Mouse (Mus musculus): ENCODE measurements at regions not wholly inside any gene's neighbourhood (a gene's known extent, or its start where the extent isn't known, plus 50 kb on each side); places are given as distances from the start of the nearest gene placed in this dataset.

DNA sequence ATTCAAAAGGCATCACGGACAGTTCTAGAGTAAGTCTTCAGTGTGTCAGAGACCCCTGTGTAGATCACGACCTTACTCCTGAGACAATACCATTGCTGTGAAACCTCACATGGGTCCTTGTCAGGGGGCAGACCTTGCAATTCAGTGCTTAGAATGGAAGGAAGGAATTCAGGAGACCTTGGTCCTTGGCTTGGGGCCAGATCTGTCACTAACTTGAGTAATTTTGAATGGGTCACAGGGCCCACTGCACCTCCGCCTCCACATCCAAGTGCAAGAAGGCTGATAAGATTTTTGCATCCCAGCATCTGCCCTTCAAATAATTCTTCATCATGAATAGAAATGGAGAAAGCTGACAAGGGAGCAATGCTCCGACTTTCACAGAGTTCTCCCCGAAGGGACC is 202.6 kb downstream of the Wdr11 start:
- no peak overlapping the region for H3K9ac ChIP-seq
- no peaks in the 10 kb centered on the region for H3K9me3 ChIP-seq (replicated peaks)
- H3K4me3 ChIP-seq = no peak overlapping the region
- no peak for ATAC-seq
- no peak overlapping the region for H3K4me2 ChIP-seq
- H3K4me1 ChIP-seq = no peaks in the 10 kb centered on the region
- H3K27me3 ChIP-seq (replicated peaks) = no peaks in the 10 kb centered on the region
- H3K27ac ChIP-seq = no peak overlapping the region
- H3K36me3 ChIP-seq = no peaks in the 10 kb centered on the region
- 62% methylated on average over 5 of the region's 5 CpGs for WGBS (ENCODE audit: insufficient replicate concordance)

GRCm38 (mm10) chr7:129798525-129798924 is 206.9 kb downstream of the Wdr11 start:
- no peak overlapping the region for H3K27ac ChIP-seq
- no peak for ATAC-seq
- WGBS (ENCODE audit: insufficient replicate concordance) = 73% methylated on average over 5 of the region's 5 CpGs

DNA sequence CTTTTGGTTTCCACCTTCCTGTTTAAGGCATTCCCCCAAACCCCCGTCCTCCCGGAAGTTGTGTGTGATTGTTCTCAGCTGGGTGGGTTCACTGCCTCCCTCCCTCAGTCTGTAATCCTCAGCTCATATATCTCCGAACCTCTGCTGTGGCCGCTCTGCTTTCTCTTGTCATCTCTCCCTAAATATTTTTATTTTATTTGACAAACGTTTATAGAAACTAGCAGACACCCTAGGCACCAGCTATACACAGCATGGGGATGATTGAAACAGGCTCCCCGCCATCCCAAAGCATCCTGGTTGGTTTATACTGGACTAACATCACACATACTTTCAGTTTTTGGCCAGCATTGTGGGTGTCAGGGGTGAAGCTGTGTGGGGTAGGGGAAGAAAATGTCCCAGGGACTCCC is 208.8 kb downstream of the Wdr11 start:
- no peaks in the 10 kb centered on the region for H3K9me3 ChIP-seq (replicated peaks)
- no peak overlapping the region for H3K9ac ChIP-seq
- no peak for ATAC-seq
- H3K4me2 ChIP-seq = no peak overlapping the region
- 39% methylated on average over 6 of the region's 6 CpGs for WGBS (ENCODE audit: insufficient replicate concordance)
- no peak overlapping the region for H3K27ac ChIP-seq
- no peaks in the 10 kb centered on the region for H3K4me1 ChIP-seq
- no peaks in the 10 kb centered on the region; the same call in 1 of the 2 replicates for H3K27me3 ChIP-seq (replicated peaks)
- no peaks in the 10 kb centered on the region for H3K36me3 ChIP-seq
- no peak overlapping the region for H3K4me3 ChIP-seq

More at GRCm38 (mm10) chr7:129798525-129798924, 206.9 kb downstream of the Wdr11 start:
- Histone ChIP-seq H3K4me2 (no peak overlapping the region), H3K36me3 (no peaks in the 10 kb centered on the region), H3K9me3 (replicated peaks) (no peaks in the 10 kb centered on the region), H3K9ac (no peak overlapping the region), H3K4me3 (no peak overlapping the region), H3K4me1 (no peaks in the 10 kb centered on the region), H3K27me3 (replicated peaks) (no peaks in the 10 kb centered on the region)

GRCm38 (mm10) chr7:129801431-129801847 is 209.8 kb downstream of the Wdr11 start:
- Histone ChIP-seq H3K4me3 (no peak overlapping the region), H3K4me2 (no peak overlapping the region), H3K4me1 (no peaks in the 10 kb centered on the region), H3K9ac (no peak overlapping the region), H3K27me3 (replicated peaks) (no peaks in the 10 kb centered on the region; the same call in 1 of the 2 replicates), H3K36me3 (no peaks in the 10 kb centered on the region), H3K9me3 (replicated peaks) (no peaks in the 10 kb centered on the region), H3K27ac (no peak overlapping the region)
- ATAC-seq = no peak
- 68% methylated on average over 2 of the region's 2 CpGs for WGBS (ENCODE audit: insufficient replicate concordance)

DNA sequence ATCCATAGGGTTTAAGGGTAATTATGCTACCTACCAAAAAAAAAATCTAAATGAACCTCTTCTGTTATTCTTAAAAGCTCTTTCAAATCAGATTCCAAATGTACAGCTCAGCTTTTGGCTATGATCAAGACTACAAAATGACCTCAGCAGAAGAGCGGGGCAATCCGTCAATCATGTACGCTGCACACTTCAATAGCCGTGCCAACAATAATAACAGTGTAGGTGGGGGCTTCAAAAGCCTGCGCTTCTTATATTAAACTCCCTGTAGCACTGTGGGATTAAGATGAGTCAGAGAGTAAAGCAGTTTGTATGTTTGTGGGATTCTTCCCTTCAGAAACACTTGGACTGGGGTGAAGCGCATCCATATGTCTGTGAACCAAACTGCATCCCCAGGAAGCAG is 210.5 kb downstream of the Wdr11 start:
- WGBS (ENCODE audit: insufficient replicate concordance) = 84% methylated on average over 6 of the region's 6 CpGs
- Histone ChIP-seq H3K4me3 (no peak overlapping the region), H3K9me3 (replicated peaks) (no peaks in the 10 kb centered on the region), H3K4me2 (no peak overlapping the region), H3K27ac (no peak overlapping the region), H3K9ac (no peak overlapping the region), H3K27me3 (replicated peaks) (no peaks in the 10 kb centered on the region; the same call in 1 of the 2 replicates), H3K4me1 (no peaks in the 10 kb centered on the region), H3K36me3 (no peaks in the 10 kb centered on the region)
- no peak for ATAC-seq

GRCm38 (mm10) chr7:129805340-129805739 is 213.7 kb downstream of the Wdr11 start:
- Histone ChIP-seq H3K4me2 (no peak overlapping the region), H3K27me3 (replicated peaks) (no peaks in the 10 kb centered on the region; the same call in 1 of the 2 replicates), H3K9me3 (replicated peaks) (no peaks in the 10 kb centered on the region), H3K9ac (no peak overlapping the region), H3K4me3 (no peak overlapping the region), H3K27ac (no peak overlapping the region), H3K4me1 (no peaks in the 10 kb centered on the region), H3K36me3 (no peaks in the 10 kb centered on the region)
- ATAC-seq = no peak
- 59% methylated on average over 5 of the region's 5 CpGs for WGBS (ENCODE audit: insufficient replicate concordance)

- H3K4me2 ChIP-seq = no peak overlapping the region
- 55% methylated on average over 9 of the region's 9 CpGs for WGBS (ENCODE audit: insufficient replicate concordance)
- H3K4me1 ChIP-seq = no peaks in the 10 kb centered on the region
- H3K36me3 ChIP-seq = no peaks in the 10 kb centered on the region
- H3K27me3 ChIP-seq (replicated peaks) = no peaks in the 10 kb centered on the region
- no peak overlapping the region for H3K27ac ChIP-seq
- H3K9me3 ChIP-seq (replicated peaks) = no peaks in the 10 kb centered on the region
- H3K9ac ChIP-seq = no peak overlapping the region
- no peak for ATAC-seq
- no peak overlapping the region for H3K4me3 ChIP-seq
Observed at GRCm38 (mm10) chr7:129810141-129810540, 218.5 kb downstream of the Wdr11 start.

- Histone ChIP-seq H3K36me3 (no peaks in the 10 kb centered on the region), H3K4me1 (no peaks in the 10 kb centered on the region), H3K9me3 (replicated peaks) (no peaks in the 10 kb centered on the region), H3K4me2 (no peak overlapping the region), H3K27ac (no peak overlapping the region), H3K27me3 (replicated peaks) (no peaks in the 10 kb centered on the region), H3K4me3 (no peak overlapping the region), H3K9ac (no peak overlapping the region)
- no peak for ATAC-seq
- WGBS (ENCODE audit: insufficient replicate concordance) = 62% methylated on average over 4 of the region's 4 CpGs
Observed at GRCm38 (mm10) chr7:129810565-129810964, 218.9 kb downstream of the Wdr11 start.

- H3K27me3 ChIP-seq (replicated peaks) = no peaks in the 10 kb centered on the region
- no peak for ATAC-seq
- no peaks in the 10 kb centered on the region for H3K36me3 ChIP-seq
- H3K9ac ChIP-seq = no peak overlapping the region
- H3K27ac ChIP-seq = no peak overlapping the region
- WGBS (ENCODE audit: insufficient replicate concordance) = 62% methylated on average over 6 of the region's 6 CpGs
- no peak overlapping the region for H3K4me3 ChIP-seq
- no peaks in the 10 kb centered on the region for H3K4me1 ChIP-seq
- no peak overlapping the region for H3K4me2 ChIP-seq
- no peaks in the 10 kb centered on the region for H3K9me3 ChIP-seq (replicated peaks)
Observed at GRCm38 (mm10) chr7:129814149-129814860, 222.6 kb downstream of the Wdr11 start.

- WGBS (ENCODE audit: insufficient replicate concordance) = 65% methylated on average over 2 of the region's 2 CpGs
- H3K4me3 ChIP-seq = no peak overlapping the region
Observed at GRCm38 (mm10) chr7:129818833-129819232, 227.2 kb downstream of the Wdr11 start.

GRCm38 (mm10) chr7:129819651-129820050 is 228.0 kb downstream of the Wdr11 start:
- Histone ChIP-seq H3K27me3 (replicated peaks) (no peaks in the 10 kb centered on the region), H3K4me2 (no peak overlapping the region)
- WGBS (ENCODE audit: insufficient replicate concordance) = 61% methylated on average over 5 of the region's 5 CpGs

More at GRCm38 (mm10) chr7:129818833-129819232, 227.2 kb downstream of the Wdr11 start:
- H3K9me3 ChIP-seq (replicated peaks) = no peaks in the 10 kb centered on the region
- no peak overlapping the region for H3K9ac ChIP-seq
- H3K27me3 ChIP-seq (replicated peaks) = no peaks in the 10 kb centered on the region
- no peaks in the 10 kb centered on the region for H3K36me3 ChIP-seq
- H3K4me1 ChIP-seq = no peaks in the 10 kb centered on the region
- no peak overlapping the region for H3K27ac ChIP-seq
- no peak for ATAC-seq
- H3K4me2 ChIP-seq = no peak overlapping the region

GRCm38 (mm10) chr7:129828970-129829369 is 237.3 kb downstream of the Wdr11 start:
- H3K27ac ChIP-seq = no peak overlapping the region
- no peaks in the 10 kb centered on the region for H3K36me3 ChIP-seq
- H3K27me3 ChIP-seq (replicated peaks) = no peaks in the 10 kb centered on the region
- no peak for ATAC-seq
- no peak overlapping the region for H3K4me2 ChIP-seq
- no peak overlapping the region for H3K9ac ChIP-seq
- no peaks in the 10 kb centered on the region for H3K9me3 ChIP-seq (replicated peaks)
- no peaks in the 10 kb centered on the region for H3K4me1 ChIP-seq
- no peak overlapping the region for H3K4me3 ChIP-seq
- WGBS (ENCODE audit: insufficient replicate concordance) = 69% methylated on average over 1 of the region's 1 CpGs

More at GRCm38 (mm10) chr7:129819651-129820050, 228.0 kb downstream of the Wdr11 start:
- no peak for ATAC-seq
- no peaks in the 10 kb centered on the region for H3K36me3 ChIP-seq
- no peaks in the 10 kb centered on the region for H3K9me3 ChIP-seq (replicated peaks)
- no peak overlapping the region for H3K27ac ChIP-seq
- H3K4me3 ChIP-seq = no peak overlapping the region
- H3K4me1 ChIP-seq = no peaks in the 10 kb centered on the region
- H3K9ac ChIP-seq = no peak overlapping the region

- no peaks in the 10 kb centered on the region for H3K27me3 ChIP-seq (replicated peaks)
- H3K27ac ChIP-seq = no peak overlapping the region
- H3K9ac ChIP-seq = no peak overlapping the region
Observed at GRCm38 (mm10) chr7:129832830-129833229, 241.2 kb downstream of the Wdr11 start.

More at GRCm38 (mm10) chr7:129832830-129833229, 241.2 kb downstream of the Wdr11 start:
- 61% methylated on average over 8 of the region's 8 CpGs for WGBS (ENCODE audit: insufficient replicate concordance)
- H3K9me3 ChIP-seq (replicated peaks) = no peaks in the 10 kb centered on the region
- H3K36me3 ChIP-seq = no peaks in the 10 kb centered on the region
- H3K4me1 ChIP-seq = no peaks in the 10 kb centered on the region
- ATAC-seq = no peak
- H3K4me3 ChIP-seq = no peak overlapping the region
- no peak overlapping the region for H3K4me2 ChIP-seq
